Mouse (Mus musculus) olfactory bulb, adult 2 months (tissue): ENCODE results near the gene Irgm2. TPM values are rescaled to one million over a fixed set of nuclear protein-coding genes. Genes with fewer than 3 reads are reported as not detected.
A peak's percentile ranks its signal among the peaks of the same experiment; 100 is the strongest.
"Not testable (repeated sequence)": the region's sequence is repeated elsewhere in the genome, so short reads cannot be mapped to it uniquely, and the experiment has no call there.

Source experiments
- H3K27ac ChIP-seq: fragments of 200-500 bp; 2 replicates; pipeline ENCODE4 v1.5.1; 2012; ENCODE audit warnings: low read depth, low read length; ENCODE audit not compliant: insufficient read depth
- H3K4me1 ChIP-seq: fragments of 200-500 bp; 2 replicates; pipeline ENCODE4 v1.6.1; 2012; ENCODE audit warnings: low read length; ENCODE audit not compliant: control insufficient read depth, insufficient read depth
- H3K4me3 ChIP-seq: fragments of 200-500 bp; 2 replicates; pipeline ENCODE4 v1.5.1; 2012; ENCODE audit warnings: mild to moderate bottlenecking, low read depth, low read length, moderate library complexity; ENCODE audit not compliant: insufficient read depth
- CTCF ChIP-seq: fragments of 200-500 bp; IDR thresholded peaks from 2 replicates; pipeline ENCODE4 v1.5.1; 2012; ENCODE audit warnings: low read depth, mild to moderate bottlenecking, low read length, moderate library complexity; ENCODE audit not compliant: insufficient read depth
- POLR2A ChIP-seq: fragments of 200-500 bp; IDR thresholded peaks from 2 replicates; pipeline ENCODE4 v1.6.1; 2012; ENCODE audit warnings: mild to moderate bottlenecking, low read depth, low read length, moderate library complexity; ENCODE audit not compliant: insufficient read depth
- WGBS: fragments of 180-500 bp; shearing (Covaris S2); methylation state at CpG from one replicate; pipeline ENCODE4 v1.1.7; 2018; 5-methylcytosine and 5-hydroxymethylcytosine counted together
- polyA plus RNA-seq: library from polyadenylated mRNA; stranded (reverse); fragments of >200 nt; gene quantifications from 2 replicates; pipeline ENCODE4 v1.2.4, GENCODE M21; 2012; ENCODE audit warnings: low replicate concordance; ENCODE audit not compliant: missing spikeins, insufficient read depth, insufficient read length

Irgm2 gene
- polyA plus RNA-seq, 1 experiment = not detected

DNA sequence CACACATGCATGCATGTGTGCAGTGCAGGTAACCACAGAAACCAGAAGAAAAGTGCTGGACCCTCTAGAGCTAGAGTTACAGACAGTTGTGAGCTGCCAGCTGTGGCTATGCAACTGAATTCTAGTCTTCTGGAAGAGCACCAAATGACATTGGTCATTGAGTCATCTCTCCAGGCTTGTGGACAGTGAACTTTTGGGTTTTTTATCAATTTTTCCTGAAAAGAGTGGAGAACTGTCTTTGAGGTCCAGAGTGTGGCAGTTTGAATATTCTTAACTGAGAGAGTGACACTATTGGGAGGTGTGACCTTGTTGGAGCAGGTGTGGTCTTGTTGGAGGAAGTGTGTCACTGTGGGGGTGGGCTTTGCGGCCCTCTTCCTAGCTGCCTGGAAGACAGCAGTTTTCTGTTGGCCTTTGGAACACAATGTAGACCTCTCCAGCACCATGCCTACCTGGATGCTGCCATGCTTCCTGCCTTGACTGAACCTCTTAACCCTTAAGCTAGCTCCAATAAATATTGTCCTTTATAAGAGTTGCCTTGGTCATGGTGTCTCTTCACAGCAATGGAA is 11.0 kb downstream of the Irgm2 start:
- Histone ChIP-seq H3K4me3 (no peak overlapping the region), H3K27ac (no peak overlapping the region), H3K4me1 (no peaks in the 10 kb centered on the region)
- WGBS = 91% methylated on average over 1 of the region's 1 CpGs
- TF ChIP-seq POLR2A (no peak), CTCF (no peak)

DNA sequence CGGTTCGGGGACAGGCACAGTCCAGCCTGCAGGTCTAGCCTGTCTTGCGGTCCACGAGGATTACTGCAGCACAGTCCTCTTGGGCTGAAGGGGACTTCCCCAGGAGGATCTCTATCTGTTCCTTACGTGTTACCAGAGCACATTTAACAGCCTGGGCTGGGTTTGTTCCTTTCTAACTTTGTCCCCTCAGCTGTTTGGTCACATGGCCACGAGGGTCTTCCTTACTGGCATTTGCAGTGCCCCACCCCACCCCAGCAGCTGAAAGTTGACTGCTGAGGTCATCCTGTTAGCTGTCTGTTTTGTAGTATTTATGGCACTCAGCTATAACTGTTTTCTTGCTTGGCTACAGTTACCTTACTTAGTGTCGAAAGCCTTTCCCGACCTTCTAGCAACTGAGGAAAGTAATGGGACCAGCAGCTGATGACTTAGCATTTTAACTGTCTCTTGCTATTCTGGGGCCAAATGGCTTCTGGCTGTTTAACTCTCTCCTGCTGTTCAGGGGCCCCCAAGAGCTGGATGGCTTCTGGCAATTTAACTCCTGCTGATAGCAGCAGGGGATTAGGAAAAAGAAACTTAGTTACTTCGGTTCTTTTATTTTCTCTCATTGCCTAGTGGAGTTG is 11.8 kb downstream of the Irgm2 start:
- 27% methylated on average over 9 of the region's 9 CpGs for WGBS
- no peak overlapping the region for H3K27ac ChIP-seq
- H3K4me1 ChIP-seq = no peaks in the 10 kb centered on the region
- no peak overlapping the region for H3K4me3 ChIP-seq
- TF ChIP-seq CTCF = no peak
- TF ChIP-seq POLR2A = no peak

DNA sequence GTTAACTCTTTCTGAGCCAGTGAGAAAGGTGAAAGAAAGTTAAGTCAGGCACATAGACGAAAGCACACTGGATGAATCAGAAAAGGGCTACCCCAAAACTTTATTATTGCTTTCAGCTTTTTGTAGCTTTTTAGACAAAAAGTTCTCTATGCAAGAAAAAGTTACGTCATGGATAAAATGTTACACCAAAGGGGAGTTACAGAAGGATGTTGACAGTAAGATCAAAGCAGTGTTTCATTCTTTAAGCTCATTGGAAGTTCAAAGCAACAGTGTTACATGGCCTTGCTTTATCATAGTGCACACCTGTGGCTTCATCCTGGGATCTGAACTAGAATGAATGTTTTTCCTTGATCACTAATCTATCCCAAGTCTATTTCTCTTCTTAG is 12.3 kb downstream of the Irgm2 start:
- no peak overlapping the region for H3K4me3 ChIP-seq
- WGBS = 22% methylated on average over 2 of the region's 2 CpGs
- no peaks in the 10 kb centered on the region for H3K4me1 ChIP-seq
- TF ChIP-seq CTCF (no peak), POLR2A (no peak)
- H3K27ac ChIP-seq = no peak overlapping the region

DNA sequence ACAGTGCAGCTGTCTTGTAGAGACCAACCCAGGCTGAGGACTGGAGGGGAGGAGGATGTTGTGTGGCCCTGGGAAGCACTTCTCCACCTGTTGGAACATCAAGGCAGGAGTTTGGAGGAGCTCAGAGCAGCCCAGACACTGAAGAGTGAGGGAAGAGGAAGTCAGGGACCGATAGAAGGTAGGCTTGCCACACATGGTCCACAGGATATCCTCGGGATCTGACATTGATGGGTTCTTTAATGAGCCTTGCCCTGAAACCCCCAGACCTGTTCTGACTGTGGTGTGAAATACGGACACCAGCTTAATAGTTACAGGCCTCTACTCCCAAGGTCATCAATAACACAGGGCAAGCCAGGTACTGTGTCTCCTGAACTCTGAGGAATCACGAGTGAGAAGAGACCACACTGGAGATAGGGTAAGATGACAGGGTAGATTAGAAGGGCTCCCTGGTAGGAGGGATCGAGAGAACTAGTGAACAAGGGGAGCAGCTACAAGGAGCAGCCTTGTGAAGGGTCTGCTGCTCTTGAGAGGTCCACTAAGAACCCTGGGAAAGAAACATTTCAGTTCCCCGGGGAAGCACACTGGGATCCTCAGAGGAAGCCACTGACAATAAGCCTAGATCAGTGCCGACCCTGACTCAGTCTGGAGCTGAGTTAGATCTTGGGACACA is 14.4 kb downstream of the Irgm2 start:
- 87% methylated on average over 7 of the region's 7 CpGs for WGBS
- no peaks in the 10 kb centered on the region for H3K4me1 ChIP-seq
- no peak overlapping the region for H3K27ac ChIP-seq
- H3K4me3 ChIP-seq = no peak overlapping the region
- TF ChIP-seq CTCF (no peak), POLR2A (no peak)

DNA sequence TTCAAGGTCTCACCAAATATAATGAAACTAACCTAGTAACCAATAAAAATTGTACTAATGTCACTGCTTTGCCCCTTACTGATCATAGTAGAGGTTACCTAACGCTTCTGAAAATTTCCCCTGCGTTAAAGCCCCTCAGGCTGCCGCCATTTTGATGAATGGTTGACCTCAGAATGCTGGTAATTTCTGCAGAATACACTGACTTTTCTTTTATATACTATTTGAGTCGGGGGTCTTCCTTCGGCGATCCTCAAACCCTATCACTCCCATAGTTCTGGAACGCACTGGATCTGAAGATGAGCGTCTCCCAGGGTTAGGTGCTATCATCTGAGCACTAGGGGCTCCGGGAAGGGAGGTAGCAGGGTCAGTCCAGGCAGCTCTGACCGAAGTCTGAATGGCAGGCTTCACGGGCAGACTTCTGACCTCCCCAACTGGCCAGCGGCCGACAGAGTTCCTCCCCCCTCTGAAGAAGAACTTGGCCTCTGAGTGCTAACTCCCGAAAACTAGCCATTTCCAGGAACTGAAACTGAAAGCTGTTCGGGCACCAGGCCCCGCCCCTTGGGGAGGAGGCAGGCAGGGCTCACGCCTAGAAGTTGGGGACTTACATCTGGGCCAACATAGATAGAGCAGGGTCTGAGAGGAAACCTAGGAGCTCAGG is 15.1 kb downstream of the Irgm2 start:
- Histone ChIP-seq H3K4me3 (peak overlapping the region; percentile 58), H3K4me1 (no peaks in the 10 kb centered on the region), H3K27ac (no peak overlapping the region)
- 37% methylated on average over 17 of the region's 17 CpGs for WGBS
- TF ChIP-seq POLR2A = no peak
- no peak for TF ChIP-seq CTCF

DNA sequence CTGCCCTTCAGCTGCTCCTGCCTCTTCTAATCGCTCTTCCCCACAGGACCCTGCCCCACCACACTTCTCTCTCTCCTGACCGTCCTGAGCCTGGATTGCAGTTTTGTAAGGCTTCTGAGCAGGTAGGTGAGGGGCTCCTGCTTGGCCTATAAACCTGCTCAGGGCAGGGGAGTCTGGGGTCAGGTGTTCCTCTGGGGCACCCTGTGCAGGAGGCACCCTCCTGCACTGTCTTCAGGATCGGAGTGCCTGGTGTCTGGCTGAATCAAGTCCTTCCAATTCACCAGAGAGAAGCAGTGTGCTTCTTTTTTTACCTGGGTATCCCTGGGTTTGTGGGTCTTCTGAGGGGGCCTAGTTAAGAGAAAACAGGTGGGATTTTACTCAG is 15.6 kb downstream of the Irgm2 start:
- H3K4me1 ChIP-seq, H3K27ac ChIP-seq: not testable (repeated sequence)
- H3K4me3 ChIP-seq = peak overlapping the region; percentile 58
- WGBS = 38% methylated on average over 2 of the region's 3 CpGs

DNA sequence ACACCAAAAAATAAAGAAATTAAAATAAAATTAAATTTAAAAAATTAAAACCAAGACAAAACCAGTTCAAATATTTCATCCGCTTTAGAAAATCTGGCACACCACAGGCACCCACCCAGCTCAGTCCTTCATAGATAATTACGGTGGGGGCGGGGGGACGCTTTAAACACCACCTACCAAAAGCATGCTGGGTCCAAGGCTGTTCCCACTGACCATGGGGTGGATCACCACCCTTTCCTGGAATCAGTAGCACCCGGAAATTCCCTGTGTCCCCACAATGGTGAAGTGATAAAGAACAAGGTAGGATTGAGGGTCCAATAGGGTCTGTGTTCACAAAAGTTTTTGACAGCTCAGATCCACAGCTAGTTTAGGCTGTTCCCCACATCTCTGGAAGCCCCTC is 16.4 kb downstream of the Irgm2 start:
- WGBS = 80% methylated on average over 5 of the region's 5 CpGs
- Histone ChIP-seq H3K27ac (no peak overlapping the region), H3K4me3 (no peak overlapping the region), H3K4me1 (no peaks in the 10 kb centered on the region)
- no peak for TF ChIP-seq POLR2A
- no peak for TF ChIP-seq CTCF

DNA sequence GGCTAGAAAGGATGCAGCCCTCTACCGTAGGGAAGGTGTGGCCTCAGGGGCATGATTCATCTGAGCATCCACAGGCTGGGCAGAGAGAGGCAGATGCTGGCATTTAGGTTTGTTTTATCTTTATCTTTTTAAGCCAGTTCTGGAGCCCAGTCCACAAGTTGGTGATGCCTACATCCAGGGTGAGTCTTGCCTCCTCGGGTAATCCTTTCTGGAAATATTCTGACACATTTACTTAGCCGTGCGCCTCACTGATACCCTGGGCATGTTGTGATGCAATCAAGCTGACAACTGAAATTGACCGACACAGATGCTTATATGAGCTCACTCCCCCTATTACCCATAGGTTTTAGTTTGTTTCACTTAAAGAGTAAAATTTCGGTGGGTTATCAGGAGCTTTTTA is 17.4 kb downstream of the Irgm2 start:
- Histone ChIP-seq H3K4me3 (no peak overlapping the region), H3K27ac (no peak overlapping the region), H3K4me1 (no peaks in the 10 kb centered on the region)
- 84% methylated on average over 6 of the region's 6 CpGs for WGBS
- TF ChIP-seq CTCF = no peak

DNA sequence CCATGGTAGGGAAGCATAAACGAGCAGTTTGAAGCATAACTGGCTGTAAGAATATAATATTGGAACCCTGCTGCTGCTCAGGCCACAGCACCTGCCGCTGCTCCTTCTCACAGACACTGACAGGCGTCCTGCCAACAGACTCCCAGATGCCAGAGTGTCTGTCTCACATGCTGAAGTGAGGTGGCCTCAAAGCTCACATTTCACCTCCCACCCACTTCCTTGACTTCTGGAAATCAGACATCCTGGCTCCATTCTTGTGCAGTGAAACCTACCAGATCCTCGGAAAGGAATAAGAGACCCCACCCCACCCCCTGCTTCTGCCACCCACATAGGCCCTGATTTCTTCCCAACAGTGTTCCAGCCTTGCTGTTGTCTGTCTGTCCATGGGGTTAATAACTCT is 24.3 kb downstream of the Irgm2 start:
- WGBS = 60% methylated on average over 4 of the region's 4 CpGs
- TF ChIP-seq CTCF (no peak), POLR2A (no peak)
- no peak overlapping the region for H3K4me3 ChIP-seq
- no peak overlapping the region for H3K27ac ChIP-seq
- H3K4me1 ChIP-seq = no peaks in the 10 kb centered on the region
